ENCODE assay signal across 11 mouse cellular contexts in genomic region chr2:32131205-32131834, GRCm38 (mm10). TPM values are rescaled to one million over a fixed set of nuclear protein-coding genes. Genes with fewer than 3 reads are reported as not detected.
DNase-seq lines count a peak whose midpoint lies in the region; ATAC-seq and TF ChIP-seq lines count a peak whose summit lies in the region.
"Had no signal": no experiment of that assay in that cellular context is flagged by ENCODE, and none has a peak within 500 bp of the region (broad histone marks: within the 10 kb centered on the region; RNA-seq: fewer than 3 reads in every experiment).

No protein-coding gene starts in this region.

- peaks cover 20% of the 10 kb centered on the region for H3K36me3 ChIP-seq in erythroblast, embryonic 14.5 days (ENCODE audit: control insufficient read depth)
- no peaks in the 10 kb centered on the region for H3K36me3 ChIP-seq in hindbrain, embryonic 10.5 days
- no peaks in the 10 kb centered on the region for H3K36me3 ChIP-seq in hindbrain, embryonic 16.5 days (ENCODE audit: control insufficient read depth, insufficient read depth, low read length)
- no peaks in the 10 kb centered on the region for H3K36me3 ChIP-seq in G1E (replicated peaks)
- no peaks in the 10 kb centered on the region for H3K36me3 ChIP-seq in liver, embryonic 13.5 days
- H3K36me3 ChIP-seq: embryonic facial prominence, embryonic 15.5 days had no signal

- H3K27me3 ChIP-seq in erythroblast, embryonic 14.5 days (ENCODE audit: control insufficient read depth) = no peaks in the 10 kb centered on the region
- peaks cover 4% of the 10 kb centered on the region; the same call in 1 of the 2 replicates for H3K27me3 ChIP-seq in hindbrain, embryonic 10.5 days (ENCODE audit: insufficient read depth, poor library complexity, severe bottlenecking)
- H3K27me3 ChIP-seq in hindbrain, embryonic 16.5 days (replicated peaks; ENCODE audit: control insufficient read depth, insufficient read depth, low read length) = no peaks in the 10 kb centered on the region
- no peaks in the 10 kb centered on the region for H3K27me3 ChIP-seq in G1E (ENCODE audit: insufficient read depth, low read length)
- no peaks in the 10 kb centered on the region for H3K27me3 ChIP-seq in liver, embryonic 13.5 days
- H3K27me3 ChIP-seq: embryonic facial prominence, embryonic 15.5 days had no signal

- WGBS in hindbrain, embryonic 10.5 days = 86% methylated on average over 9 of the region's 9 CpGs
- 88% methylated on average over 9 of the region's 9 CpGs for WGBS in hindbrain, embryonic 16.5 days
- 39% methylated on average over 9 of the region's 9 CpGs for WGBS in liver, embryonic 13.5 days (ENCODE audit: insufficient replicate concordance)

- peaks cover 80% of the 10 kb centered on the region for H3K4me1 ChIP-seq in erythroblast, embryonic 14.5 days (ENCODE audit: control insufficient read depth)
- peaks cover 36% of the 10 kb centered on the region for H3K4me1 ChIP-seq in hindbrain, embryonic 10.5 days (replicated peaks)
- H3K4me1 ChIP-seq in hindbrain, embryonic 16.5 days (ENCODE audit: control insufficient read depth, insufficient read depth, low read depth, low read length) = peaks cover 3% of the 10 kb centered on the region; the same call in 1 of the 2 replicates
- peaks cover 74% of the 10 kb centered on the region for H3K4me1 ChIP-seq in G1E (ENCODE audit: insufficient read depth, low read depth, low read length)
- peaks cover 78% of the 10 kb centered on the region for H3K4me1 ChIP-seq in liver, embryonic 13.5 days (replicated peaks)

- no peaks in the 10 kb centered on the region; the same call in 1 of the 2 replicates for H3K9me3 ChIP-seq in erythroblast, embryonic 14.5 days (ENCODE audit: control insufficient read depth, low read length)
- no peaks in the 10 kb centered on the region for H3K9me3 ChIP-seq in hindbrain, embryonic 10.5 days
- no peaks in the 10 kb centered on the region for H3K9me3 ChIP-seq in hindbrain, embryonic 16.5 days (ENCODE audit: control insufficient read depth, low read length)
- H3K9me3 ChIP-seq in G1E (replicated peaks) = peaks cover 4% of the 10 kb centered on the region; the same call in 1 of the 2 replicates
- no peaks in the 10 kb centered on the region for H3K9me3 ChIP-seq in liver, embryonic 13.5 days (replicated peaks)
- H3K9me3 ChIP-seq: embryonic facial prominence, embryonic 15.5 days had no signal

- peak overlapping the region; percentile 67 for H3K27ac ChIP-seq in hindbrain, embryonic 10.5 days
- no peak overlapping the region for H3K27ac ChIP-seq in hindbrain, embryonic 16.5 days (ENCODE audit: low read depth, low read length)
- peak overlapping the region; percentile 100 for H3K27ac ChIP-seq in liver, embryonic 13.5 days
- H3K27ac ChIP-seq: embryonic facial prominence, embryonic 15.5 days; hindbrain, postnatal 0 days; macrophage had no signal

- no peak overlapping the region for H3K4me2 ChIP-seq in hindbrain, embryonic 16.5 days (ENCODE audit: low read length)
- peak overlapping the region; percentile 52 for H3K4me2 ChIP-seq in liver, embryonic 13.5 days
- H3K4me2 ChIP-seq: embryonic facial prominence, embryonic 15.5 days had no signal

- peak overlapping the region; percentile 17 for H3K4me3 ChIP-seq in erythroblast, embryonic 14.5 days (replicated peaks)
- H3K4me3 ChIP-seq in hindbrain, embryonic 10.5 days = no peak overlapping the region
- H3K4me3 ChIP-seq in hindbrain, embryonic 16.5 days (ENCODE audit: low read length) = no peak overlapping the region
- peak overlapping the region; percentile 42 for H3K4me3 ChIP-seq in G1E (ENCODE audit: low read depth, low read length)
- no peak overlapping the region for H3K4me3 ChIP-seq in liver, embryonic 13.5 days (replicated peaks)
- H3K4me3 ChIP-seq: embryonic facial prominence, embryonic 15.5 days had no signal

- no peak overlapping the region for H3K9ac ChIP-seq in hindbrain, embryonic 16.5 days (ENCODE audit: low read depth, low read length)
- peak overlapping the region; percentile 66 for H3K9ac ChIP-seq in liver, embryonic 13.5 days
- H3K9ac ChIP-seq: embryonic facial prominence, embryonic 15.5 days had no signal

- TF ChIP-seq CTCF in G1E (IDR thresholded peaks at IDR 0.05; ENCODE audit: low read depth, low read length) = no peak

- no peak for ATAC-seq in erythroblast, adult 5-6 weeks (replicated peaks; ENCODE audit: low FRiP score, poor library complexity, severe bottlenecking)
- no peak for ATAC-seq in hindbrain, embryonic 16.5 days
- no peak for ATAC-seq in G1E (ENCODE audit: extremely low read depth, insufficient number of reproducible peaks, low FRiP score, poor library complexity, severe bottlenecking)
- ATAC-seq in liver, embryonic 13.5 days (ENCODE audit: low read depth) = no peak
- ATAC-seq in activated CD4-positive, CD25-positive, alpha-beta regulatory T cell, adult 4 months = no peak
- ATAC-seq: hindbrain, postnatal 0 days had no signal

- no peak for DNase-seq in hindbrain, embryonic 10.5 days (ENCODE audit: low spot score)
- no peak for DNase-seq in G1E (ENCODE audit: low spot score)
- DNase-seq in liver, embryonic 13.5 days = no peak
- DNase-seq in cerebellum, postnatal 25 days = no peak

RNA-seq across cellular contexts. Expression of gene Prrc2b, which starts 19.6 kb away (rescaled TPM):
- polyA plus RNA-seq in erythroblast, embryonic 14.5 days (2012) = 1.2 TPM in 2 replicates
- 12.3 and 13.0 TPM in 2 replicates for total RNA-seq in erythroblast, adult 5-6 weeks (2015; ENCODE audit: low replicate concordance)
- 10.8 and 13.7 TPM in 2 replicates for total RNA-seq in erythroblast, adult 5-6 weeks (2017; ENCODE audit: low replicate concordance)
- polyA plus RNA-seq in hindbrain, embryonic 10.5 days (2016; fragmentation: Nextera tagmentation; extraction: Ambion mirVana) = 55.6 and 68.9 TPM in 2 replicates
- polyA plus RNA-seq in hindbrain, embryonic 16.5 days (2015; fragmentation: Nextera tagmentation; extraction: Ambion mirVana) = 49.7 and 66.2 TPM in 2 replicates
- total RNA-seq in G1E (2014; fragmentation: Nextera tagmentation) (147 and 160 TPM in 2 replicates), G1E (2017) (16.0 and 17.1 TPM in 2 replicates)
- polyA plus RNA-seq in G1E (2012) = 90.5 and 103 TPM in 2 replicates
- polyA plus RNA-seq in liver, embryonic 13.5 days (2015; fragmentation: Nextera tagmentation; extraction: Ambion mirVana) = 6.8 and 7.7 TPM in 2 replicates
- polyA plus RNA-seq in activated CD4-positive, CD25-positive, alpha-beta regulatory T cell, adult 4 months (2017; shearing (Covaris generic)) = 10 to 100 TPM; 32.0 to 32.6 TPM

RNA-seq across cellular contexts. Expression of gene Plpp7, which starts 36.0 kb away (rescaled TPM):
- 0.32 and 0.48 TPM in 2 replicates for polyA plus RNA-seq in erythroblast, embryonic 14.5 days (2012)
- not detected in 2 replicates for total RNA-seq in erythroblast, adult 5-6 weeks (2015; ENCODE audit: low replicate concordance)
- total RNA-seq in erythroblast, adult 5-6 weeks (2017; ENCODE audit: low replicate concordance) = 0.60 TPM in 1 of 2 replicates, not detected in the other
- polyA plus RNA-seq in hindbrain, embryonic 10.5 days (2016; fragmentation: Nextera tagmentation; extraction: Ambion mirVana) = 7.6 and 7.9 TPM in 2 replicates
- 31.1 and 33.2 TPM in 2 replicates for polyA plus RNA-seq in hindbrain, embryonic 16.5 days (2015; fragmentation: Nextera tagmentation; extraction: Ambion mirVana)
- total RNA-seq in G1E (2014; fragmentation: Nextera tagmentation) (not detected in 2 replicates), G1E (2017) (0.41 and 0.44 TPM in 2 replicates)
- polyA plus RNA-seq in G1E (2012) = 0.42 and 0.44 TPM in 2 replicates
- 2.0 and 2.2 TPM in 2 replicates for polyA plus RNA-seq in liver, embryonic 13.5 days (2015; fragmentation: Nextera tagmentation; extraction: Ambion mirVana)
- not detected for polyA plus RNA-seq in activated CD4-positive, CD25-positive, alpha-beta regulatory T cell, adult 4 months (2017; shearing (Covaris generic))

RNA-seq across cellular contexts. Expression of gene Fam78a, which starts 46.7 kb away (rescaled TPM):
- 9.8 and 12.5 TPM in 2 replicates for polyA plus RNA-seq in erythroblast, embryonic 14.5 days (2012)
- 9.6 and 16.9 TPM in 2 replicates for total RNA-seq in erythroblast, adult 5-6 weeks (2015; ENCODE audit: low replicate concordance)
- total RNA-seq in erythroblast, adult 5-6 weeks (2017; ENCODE audit: low replicate concordance) = 19.7 and 23.0 TPM in 2 replicates
- 1.5 and 2.2 TPM in 2 replicates for polyA plus RNA-seq in hindbrain, embryonic 10.5 days (2016; fragmentation: Nextera tagmentation; extraction: Ambion mirVana)
- 0.50 and 0.69 TPM in 2 replicates for polyA plus RNA-seq in hindbrain, embryonic 16.5 days (2015; fragmentation: Nextera tagmentation; extraction: Ambion mirVana)
- total RNA-seq in G1E (2014; fragmentation: Nextera tagmentation) (21.7 and 24.7 TPM in 2 replicates), G1E (2017) (25.3 and 27.4 TPM in 2 replicates)
- 49.2 and 54.5 TPM in 2 replicates for polyA plus RNA-seq in G1E (2012)
- polyA plus RNA-seq in liver, embryonic 13.5 days (2015; fragmentation: Nextera tagmentation; extraction: Ambion mirVana) = 10.6 and 13.0 TPM in 2 replicates
- 10 to 100 TPM; 23.6 to 27.1 TPM for polyA plus RNA-seq in activated CD4-positive, CD25-positive, alpha-beta regulatory T cell, adult 4 months (2017; shearing (Covaris generic))

Comparison
In these comparisons a context has a peak if more than half of its experiments do, and no peak if none do; other contexts are left out.
1. H3K4me3 ChIP-seq: peak in erythroblast, embryonic 14.5 days (single experiment) and G1E (single experiment); none in hindbrain, embryonic 10.5 days (single experiment), hindbrain, embryonic 16.5 days (single experiment) and liver, embryonic 13.5 days (single experiment).